Mouse (Mus musculus): Measurements from ENCODE around the gene Syndig1l.

DNA sequence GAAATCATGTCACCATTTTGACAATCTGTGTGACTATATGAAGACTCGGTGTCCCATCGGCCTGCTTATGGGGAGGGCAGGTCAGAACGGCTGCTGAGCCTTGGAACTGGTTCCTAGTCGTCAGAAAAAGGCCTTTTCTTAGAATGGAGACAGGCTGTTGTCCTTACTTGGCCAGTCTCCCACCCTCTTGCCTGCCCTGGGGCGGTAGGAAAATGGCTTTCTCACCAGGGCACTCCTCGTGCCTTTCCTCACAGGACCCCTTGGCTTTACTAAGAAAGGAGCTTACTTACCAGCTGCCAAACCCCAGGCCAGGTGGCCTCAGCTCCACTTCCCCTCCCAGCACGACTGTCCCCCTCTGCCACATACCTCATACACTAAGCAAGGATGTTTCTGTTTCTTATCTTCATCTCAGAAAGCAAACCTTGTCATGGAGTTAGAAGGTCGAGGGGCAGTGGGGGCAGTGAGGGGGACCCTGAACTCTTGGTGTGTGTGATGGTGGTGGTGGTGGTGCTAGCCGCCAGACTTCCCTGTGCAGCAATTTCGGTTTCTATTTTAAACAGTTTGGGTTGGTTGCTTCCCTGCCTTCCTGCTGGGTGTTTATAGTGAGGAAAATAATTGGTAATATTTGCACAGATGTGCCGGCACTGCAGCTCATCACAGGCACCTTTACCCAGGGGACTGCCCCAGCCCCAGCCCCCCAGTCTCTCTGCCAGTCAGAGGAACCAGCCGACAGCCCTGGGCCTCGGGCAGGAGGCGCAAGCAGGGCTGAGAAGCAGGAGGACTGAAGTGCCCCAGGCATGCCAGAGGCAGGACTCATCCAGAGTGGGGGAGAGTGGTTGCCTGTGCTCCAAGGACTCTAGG lies 23.7 kb downstream of the Syndig1l start:
- TF ChIP-seq CTCF (conservative IDR thresholded peaks at IDR 0.05; ENCODE audit: low read length) (no peak), POU5F1 (IDR thresholded peaks at IDR 0.05; ENCODE audit: borderline replicate concordance, low read length) (no peak), NANOG (IDR thresholded peaks at IDR 0.05; ENCODE audit: borderline replicate concordance, low read length) (no peak)
